Mouse (Mus musculus) embryonic fibroblast, embryonic 13.5 days (primary cell): ENCODE data around the gene Drc3. TPM values are rescaled to one million over a fixed set of nuclear protein-coding genes. Genes with fewer than 3 reads are reported as not detected.
A peak's percentile ranks its signal among the peaks of the same experiment; 100 is the strongest.

ENCODE experiments used
- H3K27ac ChIP-seq: 2 replicates; pipeline ENCODE4 v1.5.1; 2012; ENCODE audit warnings: low read length, control low read depth, inconsistent platforms; ENCODE audit not compliant: insufficient read depth
- H3K4me1 ChIP-seq: 2 replicates; pipeline ENCODE4 v1.6.1; 2011; ENCODE audit warnings: low read length; ENCODE audit not compliant: control insufficient read depth, insufficient read depth
- H3K4me3 ChIP-seq: 2 replicates; pipeline ENCODE4 v1.5.1; 2011; ENCODE audit warnings: mild to moderate bottlenecking, control low read depth, low read length; ENCODE audit not compliant: insufficient read depth
- CTCF ChIP-seq: IDR thresholded peaks from 2 replicates; pipeline ENCODE4 v1.5.1; 2011; ENCODE audit warnings: mild to moderate bottlenecking, control low read depth, low read length, moderate library complexity, borderline replicate concordance; ENCODE audit not compliant: insufficient read depth
- POLR2A ChIP-seq: IDR thresholded peaks from 2 replicates; pipeline ENCODE4 v1.6.1; 2011; ENCODE audit warnings: low read depth, mild to moderate bottlenecking, control low read depth, low read length, moderate library complexity
- polyA plus RNA-seq: library from polyadenylated mRNA; stranded (reverse); fragments of >200 nt; gene quantifications from 2 replicates; pipeline ENCODE4 v1.2.4, GENCODE M21; 2011; ENCODE audit warnings: low read depth; ENCODE audit not compliant: missing spikeins, insufficient read length

Drc3 gene
- polyA plus RNA-seq: 0.48 and 0.53 TPM in 2 replicates

DNA sequence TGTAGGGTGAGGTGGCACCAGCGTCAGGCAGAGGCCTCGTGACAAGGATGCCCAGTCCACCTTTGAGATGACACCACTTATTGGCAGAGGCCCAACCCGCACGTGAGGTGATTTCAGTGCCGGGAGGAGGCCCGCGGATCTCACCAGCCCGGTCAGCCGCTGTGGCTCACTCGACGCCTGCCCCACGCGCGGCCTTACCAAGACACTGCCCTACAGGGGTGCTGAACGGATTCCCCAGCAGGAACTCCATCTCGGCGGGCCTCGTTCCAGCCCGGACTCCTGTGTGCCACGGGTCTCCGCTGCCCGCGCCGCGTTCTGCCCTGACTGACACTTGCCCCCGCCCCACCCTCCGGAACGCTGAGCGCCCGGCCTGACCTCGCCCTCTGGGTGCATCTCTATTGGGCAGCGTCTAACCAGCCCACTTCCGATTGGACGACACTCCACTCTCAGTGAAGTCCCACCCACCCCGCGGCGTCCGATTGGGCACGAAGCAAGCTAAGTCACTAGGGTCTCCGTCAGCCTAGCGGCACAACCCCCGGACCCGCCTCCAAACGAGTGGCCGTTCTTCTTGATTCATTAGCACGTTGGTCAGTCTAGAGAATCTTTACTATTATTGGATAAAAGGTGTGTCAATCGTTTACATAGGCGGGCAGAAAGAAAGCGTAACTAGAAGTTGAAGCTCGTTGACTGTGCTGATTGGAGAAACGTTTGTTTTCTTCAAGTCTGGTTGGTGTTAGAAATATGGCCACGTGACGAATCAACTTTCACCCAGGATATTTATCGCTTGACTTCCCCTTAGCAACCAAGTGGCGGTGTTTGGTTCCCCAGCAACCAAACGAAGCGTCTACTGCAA lies at the start of gene Drc3, which contains the start of gene Tom1l2:
TSS of gene Drc3 (plus strand) at position 771 of the 853 bp plus-strand sequence.
TSS of gene Tom1l2 (minus strand) at position 347 of the 853 bp plus-strand sequence.
- H3K27ac ChIP-seq: peak within 1 kb of the TSS; percentile 9; the same call in 1 of the 2 replicates
- H3K4me3 ChIP-seq: peak within 1 kb of the TSS; percentile 74
- TF ChIP-seq POLR2A: peak; percentile 75
- no peak for TF ChIP-seq CTCF
- H3K4me1 ChIP-seq: peaks cover 2% of the 10 kb centered on the region; the same call in 1 of the 2 replicates

DNA sequence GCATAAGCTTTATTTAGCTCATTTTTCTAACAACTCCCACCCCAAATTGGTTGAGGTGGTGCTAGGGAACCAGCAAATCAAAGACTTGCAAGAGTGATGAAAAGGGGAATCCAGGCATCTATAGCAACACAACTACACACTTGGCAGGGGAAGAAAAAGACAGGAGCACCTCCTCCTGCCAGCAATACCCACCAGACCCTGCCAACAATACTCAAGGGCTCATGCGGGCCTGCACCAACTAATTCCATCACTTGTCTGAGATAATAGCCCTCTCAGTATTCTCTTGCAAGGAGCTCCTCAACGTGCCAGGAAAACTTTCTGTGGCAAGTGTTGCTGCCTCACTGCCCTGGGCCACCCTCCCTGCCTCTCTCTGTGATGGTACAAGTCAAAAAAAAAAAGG lies 49.6 kb upstream of the Drc3 start:
- Histone ChIP-seq H3K27ac (no peak overlapping the region), H3K4me3 (no peak overlapping the region), H3K4me1 (peaks cover 16% of the 10 kb centered on the region)
- TF ChIP-seq POLR2A (no peak), CTCF (no peak)

DNA sequence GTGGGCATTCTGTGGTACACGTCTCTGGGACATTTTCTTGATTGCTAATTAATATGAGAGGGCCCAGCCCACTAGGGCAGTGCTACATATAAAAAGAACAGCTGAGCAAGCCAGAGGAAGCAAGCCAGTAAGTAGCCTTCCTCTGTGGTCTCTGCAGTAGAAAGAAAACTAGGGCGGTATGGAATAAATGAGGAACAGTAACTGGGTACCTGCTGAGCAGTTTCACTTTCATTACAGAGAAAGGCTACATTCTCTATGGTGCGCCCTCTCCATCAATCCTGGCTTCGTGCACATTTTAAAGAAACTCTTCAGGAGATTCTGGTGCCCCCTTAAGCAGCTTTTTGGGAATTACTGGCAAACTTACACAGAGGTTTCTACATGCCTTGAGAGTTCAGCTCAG lies 47.5 kb upstream of the Drc3 start:
- H3K4me1 ChIP-seq: peaks cover 18% of the 10 kb centered on the region
- TF ChIP-seq CTCF: no peak
- no peak for TF ChIP-seq POLR2A
- no peak overlapping the region for H3K27ac ChIP-seq
- H3K4me3 ChIP-seq: no peak overlapping the region

DNA sequence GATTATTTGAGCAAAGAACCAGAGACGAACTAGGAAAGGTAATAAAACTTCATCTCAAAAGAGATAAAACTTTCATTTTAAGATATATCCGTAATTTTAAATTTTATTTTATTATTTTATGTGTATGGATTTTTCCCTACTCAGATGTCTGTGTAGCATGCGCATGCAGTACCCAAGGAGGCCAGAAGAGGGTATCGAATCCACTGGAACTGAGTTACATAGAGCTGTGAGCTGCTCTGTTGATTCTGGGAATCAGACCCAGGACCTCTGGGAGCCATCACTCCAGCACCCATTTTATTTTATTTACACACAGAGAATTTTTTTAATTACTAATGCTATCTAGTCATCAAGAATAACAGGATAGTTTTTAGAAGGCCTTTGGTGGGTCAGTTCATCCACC lies 46.3 kb upstream of the Drc3 start:
- no peak overlapping the region for H3K4me3 ChIP-seq
- TF ChIP-seq CTCF (no peak), POLR2A (no peak)
- H3K4me1 ChIP-seq: peaks cover 23% of the 10 kb centered on the region
- H3K27ac ChIP-seq: peak overlapping the region; percentile 35

DNA sequence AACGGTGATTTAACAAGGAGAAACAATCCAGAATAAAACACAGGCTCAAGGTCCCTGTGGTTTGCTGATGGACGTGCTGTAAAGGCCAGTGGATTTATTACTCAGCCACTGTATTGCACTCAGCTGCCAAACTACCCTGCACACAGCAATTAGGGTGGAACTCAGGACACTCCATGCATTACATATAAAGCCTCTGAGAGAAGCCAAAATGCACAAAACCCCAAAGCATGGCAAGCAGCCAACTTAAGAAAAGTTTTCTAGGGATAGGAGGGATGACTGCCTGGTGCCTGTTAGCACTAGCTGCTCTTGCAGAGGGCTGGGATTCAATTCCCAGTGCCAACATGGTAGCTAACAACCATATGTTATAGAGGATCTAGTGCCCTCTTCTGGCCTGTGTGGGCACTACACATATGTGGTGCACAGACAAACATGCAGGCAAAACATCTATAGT lies 45.7 kb upstream of the Drc3 start:
- no peak for TF ChIP-seq POLR2A
- no peak for TF ChIP-seq CTCF
- peak overlapping the region; percentile 84 for H3K27ac ChIP-seq
- peaks cover 22% of the 10 kb centered on the region for H3K4me1 ChIP-seq
- H3K4me3 ChIP-seq: no peak overlapping the region

DNA sequence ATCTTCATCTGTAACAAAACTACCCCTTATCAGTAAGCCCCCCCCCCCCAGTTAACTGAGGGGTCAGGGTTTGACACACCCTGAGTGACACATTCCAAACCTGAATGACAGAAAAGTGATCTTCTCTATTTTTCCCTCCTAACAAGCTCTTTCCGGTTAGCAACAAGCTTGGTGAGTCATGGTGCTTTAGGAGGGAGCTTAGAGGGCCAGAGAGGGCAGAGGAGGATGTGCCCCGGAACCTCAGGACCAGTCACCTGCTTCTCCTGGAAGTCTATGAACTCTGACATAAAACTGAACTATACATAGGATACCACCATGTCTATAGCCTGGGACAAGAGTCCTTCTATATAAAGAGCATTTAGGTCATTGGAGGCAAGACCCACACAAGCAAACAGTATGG lies 45.1 kb upstream of the Drc3 start:
- peaks cover 24% of the 10 kb centered on the region for H3K4me1 ChIP-seq
- peak overlapping the region; percentile 84 for H3K27ac ChIP-seq
- no peak overlapping the region for H3K4me3 ChIP-seq
- TF ChIP-seq CTCF: no peak
- TF ChIP-seq POLR2A: no peak

DNA sequence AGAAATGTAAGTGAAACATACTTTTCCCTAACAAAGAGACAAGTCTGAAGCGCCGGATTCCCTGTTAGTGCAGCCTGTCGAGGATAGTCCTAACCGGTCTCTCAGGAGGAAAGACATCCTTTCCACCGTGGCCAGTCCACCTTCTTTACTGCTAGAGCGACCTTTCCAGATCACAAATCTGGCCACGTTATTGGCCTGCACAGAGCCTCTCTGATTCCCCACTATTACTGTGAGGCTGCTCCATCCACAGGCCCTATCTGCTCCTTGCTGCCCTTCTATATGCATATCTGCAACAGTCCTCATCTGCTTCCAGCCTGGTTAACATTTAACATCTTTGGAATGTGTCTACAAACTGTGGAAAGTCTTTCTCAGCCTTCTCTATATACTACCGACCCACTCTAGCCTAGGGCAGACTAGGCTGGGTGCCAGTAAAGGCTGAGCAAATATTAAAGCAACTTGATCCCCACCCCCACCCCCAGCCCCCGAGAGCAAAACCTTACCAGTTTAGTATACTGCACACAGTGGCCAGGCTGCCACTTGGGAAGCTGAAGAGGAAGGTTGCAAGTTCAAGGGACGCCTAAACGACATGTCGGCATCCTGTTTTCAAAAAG lies 44.5 kb upstream of the Drc3 start:
- peak overlapping the region; percentile 84 for H3K27ac ChIP-seq
- peaks cover 24% of the 10 kb centered on the region for H3K4me1 ChIP-seq
- TF ChIP-seq POLR2A (no peak), CTCF (no peak)
- no peak overlapping the region for H3K4me3 ChIP-seq

DNA sequence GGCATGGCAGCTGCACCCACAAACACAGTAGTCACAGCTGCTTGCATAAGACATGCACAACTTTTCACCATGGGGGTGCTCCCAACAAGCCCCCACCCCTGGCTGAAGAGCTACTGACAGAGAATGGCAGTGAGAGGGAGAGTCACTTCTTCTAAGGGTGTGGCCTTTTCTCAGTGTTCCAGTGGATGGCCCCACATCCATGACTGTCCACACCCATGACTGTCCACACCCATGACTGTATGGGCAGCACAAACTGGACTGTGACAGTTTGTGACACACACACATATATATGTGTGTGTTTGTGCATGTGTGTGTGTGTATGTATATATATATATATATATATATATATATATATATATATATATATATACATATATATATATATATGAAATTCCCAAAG lies 43.3 kb upstream of the Drc3 start:
- H3K27ac ChIP-seq: no peak overlapping the region
- no peak overlapping the region for H3K4me3 ChIP-seq
- peaks cover 24% of the 10 kb centered on the region for H3K4me1 ChIP-seq
- TF ChIP-seq POLR2A: no peak
- no peak for TF ChIP-seq CTCF

DNA sequence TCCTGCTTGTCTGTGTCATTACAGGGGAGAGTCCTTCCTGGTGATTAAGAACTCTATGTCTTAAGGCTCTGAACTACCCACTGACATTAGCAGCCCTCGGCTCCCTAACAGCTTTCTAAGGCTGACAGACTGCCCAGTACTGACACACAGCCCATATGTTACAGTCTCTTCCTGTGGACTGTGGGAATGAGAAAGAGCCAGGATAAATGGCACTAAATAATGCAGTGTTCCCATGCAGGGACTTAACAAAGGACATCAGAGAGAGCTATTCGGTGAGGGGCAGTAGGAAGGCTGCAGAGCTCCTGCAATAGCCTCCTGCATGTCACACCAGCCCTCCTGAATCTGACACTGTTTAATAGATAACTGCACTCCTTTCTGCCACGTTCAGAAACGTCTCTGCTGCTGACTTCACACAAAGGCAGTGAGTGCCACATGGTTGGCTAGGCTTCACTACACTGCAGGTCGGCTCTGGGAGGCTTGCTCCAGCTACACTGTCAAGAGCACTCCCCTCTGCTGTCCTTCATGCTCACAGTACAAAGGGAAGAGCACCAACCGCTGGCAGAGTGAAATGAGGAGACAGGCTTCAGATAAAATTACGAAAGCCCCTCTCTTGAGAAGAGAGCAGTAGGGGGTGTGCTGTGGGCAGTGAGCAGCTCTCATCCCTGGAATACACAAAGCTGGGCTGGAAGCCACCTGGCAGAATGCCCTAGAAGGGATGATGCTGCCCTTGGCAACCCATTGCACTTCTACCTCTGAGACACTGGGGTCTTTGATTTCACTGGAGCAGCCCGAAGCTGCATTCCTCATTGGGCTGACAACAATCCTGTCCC lies 41.9 kb upstream of the Drc3 start:
- H3K4me3 ChIP-seq: no peak overlapping the region
- no peak for TF ChIP-seq POLR2A
- no peak for TF ChIP-seq CTCF
- H3K4me1 ChIP-seq: peaks cover 24% of the 10 kb centered on the region
- H3K27ac ChIP-seq: no peak overlapping the region; the same call in 1 of the 2 replicates

DNA sequence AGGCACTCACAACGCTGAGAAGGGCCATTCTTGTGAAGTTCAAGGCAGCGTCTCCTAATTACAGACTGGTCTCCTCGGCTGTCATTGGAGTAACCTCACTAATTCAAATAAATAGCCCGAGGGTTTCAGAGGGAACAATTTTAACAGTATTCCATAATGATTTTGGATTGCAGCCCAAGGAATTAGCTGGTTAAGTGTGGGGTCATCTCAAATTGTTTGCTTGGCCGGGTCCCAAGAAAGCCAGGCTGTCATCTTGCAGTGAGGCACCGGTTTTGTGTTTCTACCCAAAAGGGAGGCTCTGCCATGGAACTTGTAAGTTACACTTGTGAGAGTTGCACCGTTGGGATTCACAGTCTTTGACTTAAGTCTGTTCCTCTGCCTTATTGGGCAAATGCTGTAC lies 36.9 kb upstream of the Drc3 start:
- no peak overlapping the region for H3K27ac ChIP-seq
- peaks cover 20% of the 10 kb centered on the region for H3K4me1 ChIP-seq
- TF ChIP-seq CTCF (no peak), POLR2A (no peak)
- no peak overlapping the region for H3K4me3 ChIP-seq
